ENCODE assay signal across 8 mouse cellular contexts in genomic region chr10:21188564-21189274, GRCm38 (mm10). TPM values are rescaled to one million over a fixed set of nuclear protein-coding genes. Genes with fewer than 3 reads are reported as not detected.
DNase-seq lines count a peak whose midpoint lies in the region; ATAC-seq and TF ChIP-seq lines count a peak whose summit lies in the region.

No protein-coding gene starts in this region.

- no peaks in the 10 kb centered on the region for H3K27me3 ChIP-seq in G1E (ENCODE audit: insufficient read depth, low read length)
- no peaks in the 10 kb centered on the region for H3K27me3 ChIP-seq in liver, embryonic 15.5 days
- H3K27me3 ChIP-seq in neural tube, embryonic 13.5 days, result no peaks in the 10 kb centered on the region

- no peak overlapping the region for H3K27ac ChIP-seq in embryonic fibroblast, embryonic 13.5 days (ENCODE audit: insufficient read depth, low read length)
- H3K27ac ChIP-seq in liver, embryonic 15.5 days (replicated peaks), result no peak overlapping the region
- H3K27ac ChIP-seq in neural tube, embryonic 13.5 days (replicated peaks), result no peak overlapping the region

- TF ChIP-seq POLR2A in brain, embryonic 14.5 days (IDR thresholded peaks at IDR 0.05; ENCODE audit: borderline replicate concordance, extremely low read depth, insufficient read depth, insufficient read length, poor library complexity, severe bottlenecking), result no peak
- no peak for TF ChIP-seq POLR2A in embryonic fibroblast, embryonic 13.5 days (IDR thresholded peaks at IDR 0.05; ENCODE audit: low read depth, low read length)

- DNase-seq in G1E (ENCODE audit: low spot score), result no peak
- peak; percentile 86 for DNase-seq in brain, embryonic 14.5 days (ENCODE audit: low read depth)
- peak; percentile 24 to 56 for DNase-seq in heart, postnatal 14 days
- peak; percentile 40 to 60 for DNase-seq in kidney, postnatal 4 days
- DNase-seq in thymus, postnatal 10 days (ENCODE audit: low spot score in 2 of 2), result peak; percentile 52 to 70

- H3K9me3 ChIP-seq in G1E (replicated peaks), result no peaks in the 10 kb centered on the region
- no peaks in the 10 kb centered on the region for H3K9me3 ChIP-seq in liver, embryonic 15.5 days (replicated peaks)
- no peaks in the 10 kb centered on the region for H3K9me3 ChIP-seq in neural tube, embryonic 13.5 days

- H3K4me1 ChIP-seq in G1E (ENCODE audit: insufficient read depth, low read depth, low read length), result peaks cover 91% of the 10 kb centered on the region
- no peaks in the 10 kb centered on the region for H3K4me1 ChIP-seq in embryonic fibroblast, embryonic 13.5 days (ENCODE audit: control insufficient read depth, insufficient read depth, low read length)
- peaks cover 43% of the 10 kb centered on the region for H3K4me1 ChIP-seq in liver, embryonic 15.5 days (replicated peaks)
- H3K4me1 ChIP-seq in neural tube, embryonic 13.5 days (replicated peaks), result no peaks in the 10 kb centered on the region

- peak overlapping the region; percentile 64 for H3K4me3 ChIP-seq in G1E (ENCODE audit: low read depth, low read length)
- H3K4me3 ChIP-seq in embryonic fibroblast, embryonic 13.5 days (ENCODE audit: insufficient read depth, low read length), result peak overlapping the region; percentile 27
- H3K4me3 ChIP-seq in liver, embryonic 15.5 days (replicated peaks), result peak overlapping the region; percentile 64
- H3K4me3 ChIP-seq in neural tube, embryonic 13.5 days, result peak overlapping the region; percentile 27

- intact Hi-C loops in heart, postnatal 14 days (cut with DNase I), result loop anchor here (1.0 kb wide), 1 partner anchor 196 kb away; no protein-coding TSS in a partner anchor

- peak overlapping the region; percentile 57 for H3K9ac ChIP-seq in liver, embryonic 15.5 days
- H3K9ac ChIP-seq in neural tube, embryonic 13.5 days, result no peak overlapping the region

- no peak for ATAC-seq in G1E (ENCODE audit: extremely low read depth, insufficient number of reproducible peaks, low FRiP score, poor library complexity, severe bottlenecking)
- peak; percentile 63 for ATAC-seq in liver, embryonic 15.5 days (ENCODE audit: insufficient read depth)
- peak; percentile 76; the same call in 1 of the 2 replicates for ATAC-seq in neural tube, embryonic 13.5 days (ENCODE audit: low read depth)

- TF ChIP-seq CTCF in G1E (IDR thresholded peaks at IDR 0.05; ENCODE audit: low read depth, low read length), result no peak
- TF ChIP-seq CTCF in brain, embryonic 14.5 days (IDR thresholded peaks at IDR 0.05; ENCODE audit: borderline replicate concordance, extremely low read depth, insufficient read depth, insufficient read length), result peak; percentile 69; the same call in 1 of the 2 replicates
- peak; percentile 26; the same call in 1 of the 2 replicates for TF ChIP-seq CTCF in embryonic fibroblast, embryonic 13.5 days (IDR thresholded peaks at IDR 0.05; ENCODE audit: borderline replicate concordance, insufficient read depth, low read length)

- no peaks in the 10 kb centered on the region for H3K36me3 ChIP-seq in G1E (replicated peaks)
- no peaks in the 10 kb centered on the region for H3K36me3 ChIP-seq in liver, embryonic 15.5 days (replicated peaks)
- H3K36me3 ChIP-seq in neural tube, embryonic 13.5 days, result no peaks in the 10 kb centered on the region

- WGBS in liver, embryonic 15.5 days (ENCODE audit: insufficient replicate concordance), result 12% methylated on average over 11 of the region's 11 CpGs
- WGBS in neural tube, embryonic 13.5 days, result 31% methylated on average over 11 of the region's 11 CpGs

- peak overlapping the region; percentile 73 for H3K4me2 ChIP-seq in liver, embryonic 15.5 days
- H3K4me2 ChIP-seq in neural tube, embryonic 13.5 days, result peak overlapping the region; percentile 47

RNA-seq across cellular contexts. Expression of gene Myb, which starts 27.9 kb away (rescaled TPM):
- total RNA-seq in G1E (2014; fragmentation: Nextera tagmentation), result 399 and 427 TPM in 2 replicates
- total RNA-seq in G1E (2017), result 258 and 268 TPM in 2 replicates
- polyA plus RNA-seq in G1E (2012), result 40.0 and 49.3 TPM in 2 replicates
- polyA plus RNA-seq in brain, embryonic 14.5 days (2012; rRNA removed), result 4.8 and 5.2 TPM in 2 replicates
- 0.44 TPM in 1 of 2 replicates, not detected in the other for polyA plus RNA-seq in embryonic fibroblast, embryonic 13.5 days (2011; ENCODE audit: insufficient read length, low read depth, missing spikeins)
- 1 to 10 TPM in 1 of 2 experiments, under 1 TPM in 1; 0.62 to 8.9 TPM for total RNA-seq in heart, postnatal 14 days (2021)
- polyA plus RNA-seq in liver, embryonic 15.5 days (2015; fragmentation: Nextera tagmentation; extraction: Ambion mirVana), result 9.1 and 9.7 TPM in 2 replicates
- 0.87 and 1.1 TPM in 2 replicates for polyA plus RNA-seq in neural tube, embryonic 13.5 days (2015; fragmentation: Nextera tagmentation; extraction: Ambion mirVana)
